Mouse (Mus musculus) MEL (cell line): Measurements from ENCODE around the gene Bco1. TPM values are rescaled to one million over a fixed set of nuclear protein-coding genes. Genes with fewer than 3 reads are reported as not detected.

ENCODE experiments used
- DNase-seq: peaks from one replicate; pipeline ENCODE4 v3.0.0; 2011; ENCODE audit warnings: low read depth, low spot score
- H3K27ac ChIP-seq: 2 replicates; pipeline ENCODE4 v1.5.1; 2012; ENCODE audit warnings: low read depth, mild to moderate bottlenecking, control low read depth, low read length, moderate library complexity; ENCODE audit not compliant: control insufficient read depth
- H3K27me3 ChIP-seq, 2 experiments: fragments of 150-350 bp in 1 of 2; sonication (generic) in 1 of 2; 2 replicates each; pipeline ENCODE4 v1.6.1; 2012; ENCODE audit warnings: low read length in 2 of 2, mild to moderate bottlenecking in 2 of 2, improper control_type of control experiment in 1 of 2, moderate library complexity in 1 of 2; ENCODE audit not compliant: insufficient read depth in 2 of 2, control insufficient read depth in 1 of 2
- H3K36me3 ChIP-seq, 2 experiments: 2 replicates each; pipeline ENCODE4 v1.6.1; 2012 to 2014; ENCODE audit warnings: low read length in 2 of 2, improper control_type of control experiment in 1 of 2, inconsistent platforms in 1 of 2, mild to moderate bottlenecking in 1 of 2; ENCODE audit not compliant: insufficient read depth in 2 of 2, control insufficient read depth in 1 of 2
- H3K4me1 ChIP-seq, 2 experiments: fragments of 150-350 bp in 1 of 2; sonication (generic) in 1 of 2; 2 replicates each; pipeline ENCODE4 v1.6.1; 2012; ENCODE audit warnings: low read length in 2 of 2, improper control_type of control experiment in 1 of 2, mild to moderate bottlenecking in 1 of 2; ENCODE audit not compliant: insufficient read depth in 2 of 2, control insufficient read depth in 1 of 2
- H3K4me3 ChIP-seq, 2 experiments: fragments of 150-350 bp in 1 of 2; sonication (generic) in 1 of 2; 2 replicates each; pipeline ENCODE4 v1.5.1; 2012; ENCODE audit warnings: low read depth in 2 of 2, low read length in 2 of 2, mild to moderate bottlenecking in 2 of 2, moderate library complexity in 2 of 2, control low read depth in 1 of 2, improper control_type of control experiment in 1 of 2; ENCODE audit not compliant: control insufficient read depth in 1 of 2, insufficient read depth in 1 of 2
- H3K79me2 ChIP-seq: 2 replicates; pipeline ENCODE4 v1.6.1; 2012; ENCODE audit warnings: mild to moderate bottlenecking, low read length, moderate library complexity; ENCODE audit not compliant: control insufficient read depth, poor library complexity, insufficient read depth
- H3K9ac ChIP-seq: 2 replicates; pipeline ENCODE4 v1.6.1; 2012; ENCODE audit warnings: low read depth, mild to moderate bottlenecking, control low read depth, low read length, moderate library complexity; ENCODE audit not compliant: control insufficient read depth, poor library complexity, severe bottlenecking
- H3K9me3 ChIP-seq: fragments of 150-350 bp; sonication (generic); replicated peaks from 2 replicates; pipeline ENCODE4 v1.6.1; 2012; ENCODE audit warnings: mild to moderate bottlenecking, low read length, improper control_type of control experiment, moderate library complexity; ENCODE audit not compliant: insufficient read depth
- CHD1 ChIP-seq: IDR thresholded peaks from 2 replicates; pipeline ENCODE4 v1.6.1; 2012; ENCODE audit warnings: low read depth, mild to moderate bottlenecking, inconsistent platforms, low read length, improper control_type of control experiment
- CHD2 ChIP-seq: IDR thresholded peaks from 2 replicates; pipeline ENCODE4 v1.6.1; 2011; ENCODE audit warnings: low read length, improper control_type of control experiment
- CTCF ChIP-seq, 3 experiments: IDR thresholded peaks in 2 of 3; conservative IDR thresholded peaks in 1 of 3; 2 replicates each; pipeline ENCODE4 v1.5.1; 2011 to 2012; ENCODE audit warnings: low read length in 3 of 3, low read depth in 2 of 3, mild to moderate bottlenecking in 2 of 3, improper control_type of control experiment in 1 of 3, inconsistent platforms in 1 of 3, mixed read lengths in 1 of 3, moderate library complexity in 1 of 3; ENCODE audit not compliant: control insufficient read depth in 1 of 3, insufficient read depth in 1 of 3, poor library complexity in 1 of 3, severe bottlenecking in 1 of 3
- E2F4 ChIP-seq: IDR thresholded peaks from 2 replicates; pipeline ENCODE4 v1.6.1; 2011; ENCODE audit warnings: low read depth, low read length, improper control_type of control experiment, borderline replicate concordance
- ELF1 ChIP-seq: IDR thresholded peaks from 2 replicates; pipeline ENCODE4 v1.6.1; 2014; ENCODE audit warnings: low read depth, mild to moderate bottlenecking, inconsistent platforms, low read length, improper control_type of control experiment, moderate library complexity
- EP300 ChIP-seq, 2 experiments: IDR thresholded peaks; 2 replicates each; pipeline ENCODE4 v1.6.1; 2011; ENCODE audit warnings: improper control_type of control experiment in 2 of 2, low read length in 2 of 2, low read depth in 1 of 2, mild to moderate bottlenecking in 1 of 2
- GABPA ChIP-seq: IDR thresholded peaks from 2 replicates; pipeline ENCODE4 v1.6.1; 2012; ENCODE audit warnings: low read depth, mild to moderate bottlenecking, inconsistent platforms, low read length, improper control_type of control experiment, moderate library complexity
- GATA1 ChIP-seq: IDR thresholded peaks from 2 replicates; pipeline ENCODE4 v1.6.1; 2011; ENCODE audit warnings: low read depth, low read length, improper control_type of control experiment
- HCFC1 ChIP-seq: IDR thresholded peaks from 2 replicates; pipeline ENCODE4 v1.6.1; 2012; ENCODE audit warnings: low read depth, mild to moderate bottlenecking, inconsistent platforms, low read length, improper control_type of control experiment, moderate library complexity
- JUND ChIP-seq: IDR thresholded peaks from 2 replicates; pipeline ENCODE4 v1.6.1; 2011; ENCODE audit warnings: low read depth, mild to moderate bottlenecking, improper control_type of control experiment, low read length
- KAT2A ChIP-seq: conservative IDR thresholded peaks from 2 replicates; pipeline ENCODE4 v1.6.1; 2012; ENCODE audit warnings: low read depth, low read length, improper control_type of control experiment, inconsistent platforms
- MAX ChIP-seq: IDR thresholded peaks from 2 replicates; pipeline ENCODE4 v1.6.1; 2011; ENCODE audit warnings: low read length, improper control_type of control experiment
- MAZ ChIP-seq: IDR thresholded peaks from 2 replicates; pipeline ENCODE4 v1.6.1; 2012; ENCODE audit warnings: low read depth, mild to moderate bottlenecking, inconsistent platforms, low read length, improper control_type of control experiment
- MEF2A ChIP-seq: IDR thresholded peaks from 2 replicates; pipeline ENCODE4 v1.6.1; 2014; ENCODE audit warnings: low read depth, mild to moderate bottlenecking, inconsistent platforms, low read length, improper control_type of control experiment; ENCODE audit not compliant: poor library complexity, insufficient replicate concordance, severe bottlenecking; ENCODE audit errors: extremely low read depth
- MXI1 ChIP-seq: IDR thresholded peaks from 2 replicates; pipeline ENCODE4 v1.6.1; 2011; ENCODE audit warnings: mild to moderate bottlenecking, low read depth, low read length, improper control_type of control experiment
- MYB ChIP-seq: IDR thresholded peaks from 2 replicates; pipeline ENCODE4 v1.6.1; 2011; ENCODE audit warnings: mild to moderate bottlenecking, low read depth, low read length, improper control_type of control experiment
- MYC ChIP-seq: IDR thresholded peaks from 2 replicates; pipeline ENCODE4 v1.6.1; 2011; ENCODE audit warnings: low read depth, mild to moderate bottlenecking, low read length, improper control_type of control experiment, moderate library complexity
- NELFE ChIP-seq: IDR thresholded peaks from 2 replicates; pipeline ENCODE4 v1.6.1; 2011; ENCODE audit warnings: low read depth, low read length, improper control_type of control experiment
- NRF1 ChIP-seq: IDR thresholded peaks from 2 replicates; pipeline ENCODE4 v1.6.1; 2014; ENCODE audit warnings: low read depth, mild to moderate bottlenecking, inconsistent platforms, low read length, improper control_type of control experiment, moderate library complexity; ENCODE audit not compliant: poor library complexity, insufficient read depth, severe bottlenecking
- POLR2AphosphoS2 ChIP-seq: IDR thresholded peaks from 2 replicates; pipeline ENCODE4 v1.6.1; 2011; ENCODE audit warnings: low read length, improper control_type of control experiment
- POLR2AphosphoS5 ChIP-seq: IDR thresholded peaks from 2 replicates; pipeline ENCODE4 v1.6.1; 2012; ENCODE audit warnings: low read depth, borderline replicate concordance, mild to moderate bottlenecking, inconsistent platforms, low read length, moderate library complexity, mixed read lengths
- RAD21 ChIP-seq: IDR thresholded peaks from 2 replicates; pipeline ENCODE4 v1.6.1; 2011; ENCODE audit warnings: mild to moderate bottlenecking, low read depth, low read length, improper control_type of control experiment
- SIN3A ChIP-seq: IDR thresholded peaks from 2 replicates; pipeline ENCODE4 v1.6.1; 2012; ENCODE audit warnings: low read length, improper control_type of control experiment, inconsistent platforms
- SMC3 ChIP-seq: IDR thresholded peaks from 2 replicates; pipeline ENCODE4 v1.6.1; 2011; ENCODE audit warnings: low read depth, low read length, improper control_type of control experiment
- TAL1 ChIP-seq: IDR thresholded peaks from 2 replicates; pipeline ENCODE4 v1.6.1; 2012; ENCODE audit warnings: mild to moderate bottlenecking, inconsistent platforms, low read length, moderate library complexity, mixed read lengths
- TCF12 ChIP-seq: IDR thresholded peaks from 2 replicates; pipeline ENCODE4 v1.6.1; 2014; ENCODE audit warnings: low read depth, mild to moderate bottlenecking, inconsistent platforms, low read length, improper control_type of control experiment, moderate library complexity
- UBTF ChIP-seq: IDR thresholded peaks from 2 replicates; pipeline ENCODE4 v1.6.1; 2012; ENCODE audit warnings: low read depth, mild to moderate bottlenecking, inconsistent platforms, low read length, improper control_type of control experiment, moderate library complexity, borderline replicate concordance; ENCODE audit not compliant: insufficient read depth
- USF1 ChIP-seq: IDR thresholded peaks from 2 replicates; pipeline ENCODE4 v1.6.1; 2014; ENCODE audit warnings: low read depth, mild to moderate bottlenecking, inconsistent platforms, low read length, improper control_type of control experiment, moderate library complexity
- USF2 ChIP-seq, 2 experiments: IDR thresholded peaks; 2 replicates each; pipeline ENCODE4 v1.6.1; 2011 to 2012; ENCODE audit warnings: improper control_type of control experiment in 2 of 2, low read length in 2 of 2, borderline replicate concordance in 1 of 2, inconsistent platforms in 1 of 2, low read depth in 1 of 2, mild to moderate bottlenecking in 1 of 2; ENCODE audit not compliant: insufficient read depth in 1 of 2
- ZC3H11A ChIP-seq: IDR thresholded peaks from 2 replicates; pipeline ENCODE4 v1.6.1; 2012; ENCODE audit warnings: low read depth, mild to moderate bottlenecking, inconsistent platforms, low read length, improper control_type of control experiment
- ZKSCAN1 ChIP-seq: IDR thresholded peaks from 2 replicates; pipeline ENCODE4 v1.6.1; 2012; ENCODE audit warnings: low read depth, mild to moderate bottlenecking, inconsistent platforms, low read length, improper control_type of control experiment, moderate library complexity
- ZMIZ1 ChIP-seq: IDR thresholded peaks from 2 replicates; pipeline ENCODE4 v1.6.1; 2012; ENCODE audit warnings: low read depth, mild to moderate bottlenecking, inconsistent platforms, low read length, improper control_type of control experiment, moderate library complexity
- ZNF384 ChIP-seq: IDR thresholded peaks from 2 replicates; pipeline ENCODE4 v1.6.1; 2012; ENCODE audit warnings: low read depth, mild to moderate bottlenecking, inconsistent platforms, low read length, improper control_type of control experiment
- polyA plus RNA-seq, 2 experiments: library from polyadenylated mRNA; stranded (reverse) in 1 of 2; unstranded in 1 of 2; fragments of >175 nt in 1 of 2; fragments of >200 nt in 1 of 2; gene quantifications; 2 replicates each; pipeline versions ENCODE4 v1.2.1 to v1.2.4; 2012; ENCODE audit warnings: low replicate concordance in 2 of 2, low read depth in 1 of 2; ENCODE audit not compliant: insufficient read length in 2 of 2, insufficient read depth in 1 of 2, missing spikeins in 1 of 2
- total RNA-seq: library from RNA; depleted of rRNA; stranded (reverse); fragments of 300-350 nt; gene quantifications from 2 replicates; pipeline ENCODE4 v1.2.3, GENCODE M21; 2012

Gene Bco1
- total and polyA plus RNA-seq, 3 experiments, result 0.70 to 1.2 TPM; not detected in 1

DNA sequence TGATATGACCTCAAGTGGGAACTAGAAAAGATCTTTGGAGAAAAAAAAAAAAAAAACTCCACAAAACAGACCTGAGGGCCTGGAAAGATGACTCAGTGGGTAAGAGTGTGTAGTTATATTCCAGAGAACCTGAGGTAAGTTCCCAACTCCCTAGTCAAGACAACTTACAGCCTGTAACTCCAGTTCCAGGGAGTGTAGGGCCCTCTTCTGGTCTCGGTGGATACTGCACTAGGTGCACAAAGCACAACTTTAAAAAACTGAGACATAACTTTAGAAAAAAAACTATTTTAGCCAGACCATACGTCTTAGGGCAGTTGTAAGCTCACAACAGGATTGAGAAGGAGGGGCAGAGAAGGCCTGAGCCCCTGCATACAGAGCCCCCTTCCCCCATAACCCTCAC lies 82.4 kb downstream of the Bco1 start:
- H3K9ac ChIP-seq, result no peak overlapping the region
- H3K36me3 ChIP-seq, result peaks cover 0 to 3% of the 10 kb centered on the region in 2 experiments; a peak in 3 of 4 replicates
- peaks cover 2% of the 10 kb centered on the region in 2 experiments; a peak in 1 of 4 replicates for H3K4me1 ChIP-seq
- no peak for TF ChIP-seq GATA1
- TF ChIP-seq ZKSCAN1, result no peak
- no peak for TF ChIP-seq CHD2
- no peak for TF ChIP-seq TAL1
- TF ChIP-seq NRF1, result no peak
- TF ChIP-seq GABPA, result no peak
- TF ChIP-seq MXI1, result no peak
- TF ChIP-seq CHD1, result no peak
- TF ChIP-seq EP300 (IDR thresholded peaks at IDR 0.05; ENCODE audit: low read depth in 1 of 2, low read length in 2 of 2), result no peak
- TF ChIP-seq MEF2A, result no peak
- no peak for TF ChIP-seq POLR2AphosphoS2
- TF ChIP-seq ZNF384, result peak; percentile 36; the same call in 1 of the 2 replicates
- TF ChIP-seq ZC3H11A, result peak; percentile 39; the same call in 1 of the 2 replicates
- TF ChIP-seq MAX, result no peak
- no peak for TF ChIP-seq MYB
- TF ChIP-seq USF1, result no peak
- no peak for TF ChIP-seq NELFE
- peak; percentile 46 to 60 (median 50) for TF ChIP-seq CTCF (IDR thresholded peaks at IDR 0.05 in 2 of 3, conservative IDR thresholded peaks at IDR 0.05 in 1 of 3; ENCODE audit: control insufficient read depth in 1 of 3, insufficient read depth in 1 of 3, low read depth in 2 of 3, low read length in 3 of 3, poor library complexity in 1 of 3, severe bottlenecking in 1 of 3)
- no peak for TF ChIP-seq UBTF
- no peak for TF ChIP-seq SIN3A
- no peak for TF ChIP-seq ELF1
- no peak for TF ChIP-seq USF2 (IDR thresholded peaks at IDR 0.05; ENCODE audit: borderline replicate concordance in 1 of 2, insufficient read depth in 1 of 2, low read depth in 1 of 2, low read length in 2 of 2)
- no peak for TF ChIP-seq POLR2AphosphoS5
- TF ChIP-seq MYC, result no peak
- no peak for TF ChIP-seq E2F4
- TF ChIP-seq KAT2A, result no peak
- TF ChIP-seq ZMIZ1, result no peak
- no peak for TF ChIP-seq MAZ
- peak; percentile 65 for TF ChIP-seq SMC3
- TF ChIP-seq HCFC1, result no peak
- peak; percentile 59 for TF ChIP-seq RAD21
- no peak for TF ChIP-seq TCF12
- no peak for TF ChIP-seq JUND
- H3K4me3 ChIP-seq, result no peak overlapping the region
- no peak overlapping the region for H3K27ac ChIP-seq
- H3K9me3 ChIP-seq, result no peaks in the 10 kb centered on the region
- DNase-seq, result peak; percentile 34
- no peaks in the 10 kb centered on the region for H3K27me3 ChIP-seq
- H3K79me2 ChIP-seq, result no peaks in the 10 kb centered on the region
